Mouse (Mus musculus): ENCODE measurements around the gene Mycn.

Gene Mycn

DNA sequence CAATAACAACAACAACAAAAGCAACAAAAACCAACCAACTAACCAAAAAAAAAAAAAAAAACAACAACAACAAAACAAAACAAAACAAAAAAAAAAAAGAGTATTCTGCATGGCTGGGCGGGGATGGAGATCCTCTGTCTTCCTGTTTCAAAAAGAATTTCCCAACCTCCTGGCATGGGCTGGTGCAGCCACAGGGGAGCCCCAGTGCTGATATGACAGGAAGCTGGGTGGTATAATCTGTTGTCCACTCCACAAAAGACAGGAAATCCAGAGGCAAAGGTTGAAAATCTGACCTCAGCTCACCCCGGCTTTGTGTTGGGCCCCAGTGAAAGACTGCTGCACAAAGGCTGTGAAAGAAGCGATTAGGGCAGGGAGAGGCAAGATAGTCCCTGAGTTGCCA, 17.3 kb downstream of the Mycn start:
- no peak for DNase-seq (ENCODE audit: low spot score)

GRCm38 (mm10) chr12:12920166-12921157, 21.3 kb downstream of the Mycn start:
- no peak for DNase-seq (ENCODE audit: low spot score)

DNA sequence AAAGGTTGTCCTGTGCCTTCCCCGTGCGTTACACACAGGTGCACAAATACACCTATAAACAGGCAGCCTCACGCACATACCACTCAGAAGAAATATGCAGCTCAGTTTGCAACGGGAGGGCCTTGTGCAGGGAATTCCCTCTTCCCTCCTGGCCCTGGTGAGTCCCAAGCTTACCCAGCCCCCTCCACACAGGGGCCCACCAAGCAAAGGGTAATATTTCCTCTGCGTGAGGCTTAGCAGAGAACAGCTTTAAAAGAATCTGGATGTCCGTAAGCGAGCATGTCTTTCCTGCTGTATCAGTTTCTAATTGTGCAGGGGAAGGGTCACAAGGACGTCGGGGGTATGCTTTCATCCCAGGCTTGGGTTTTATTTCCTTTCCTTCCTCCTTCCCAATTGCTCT, 25.4 kb downstream of the Mycn start:
- no peak for DNase-seq (ENCODE audit: low spot score)

- no peak for DNase-seq (ENCODE audit: low spot score)
These were observed 31.2 kb downstream of the Mycn start for GRCm38 (mm10) chr12:12910356-12910979.

- DNase-seq (ENCODE audit: low spot score) = no peak
These were observed 32.0 kb downstream of the Mycn start for GRCm38 (mm10) chr12:12909631-12910277.

DNA sequence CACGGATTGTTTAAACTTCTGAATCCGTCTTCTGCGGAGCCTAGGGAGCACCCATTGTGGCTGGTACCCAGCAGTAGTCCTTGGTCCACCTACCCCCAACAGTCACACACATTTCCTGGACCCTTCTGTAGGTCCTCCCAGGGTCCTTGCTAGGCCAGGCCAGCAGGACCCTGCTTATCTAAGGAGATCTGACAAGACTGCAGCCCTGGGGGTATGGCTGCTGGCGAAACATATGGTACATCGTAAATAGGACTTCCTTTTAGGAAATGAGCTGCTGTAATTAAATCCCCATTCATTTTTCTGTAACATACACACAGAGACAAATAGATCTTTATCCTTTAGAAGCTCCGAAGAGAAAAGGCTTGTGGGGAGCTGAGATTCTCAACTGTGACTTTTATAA, 34.9 kb downstream of the Mycn start:
- no peak for DNase-seq (ENCODE audit: low spot score)

GRCm38 (mm10) chr12:12906321-12906720, 35.4 kb downstream of the Mycn start:
- DNase-seq (ENCODE audit: low spot score) = no peak

GRCm38 (mm10) chr12:12905117-12905516, 36.6 kb downstream of the Mycn start:
- peak; percentile 30 for DNase-seq (ENCODE audit: low spot score)

- DNase-seq (ENCODE audit: low spot score) = peak; percentile 88
These were observed 37.2 kb downstream of the Mycn start for GRCm38 (mm10) chr12:12904512-12904953.

DNA sequence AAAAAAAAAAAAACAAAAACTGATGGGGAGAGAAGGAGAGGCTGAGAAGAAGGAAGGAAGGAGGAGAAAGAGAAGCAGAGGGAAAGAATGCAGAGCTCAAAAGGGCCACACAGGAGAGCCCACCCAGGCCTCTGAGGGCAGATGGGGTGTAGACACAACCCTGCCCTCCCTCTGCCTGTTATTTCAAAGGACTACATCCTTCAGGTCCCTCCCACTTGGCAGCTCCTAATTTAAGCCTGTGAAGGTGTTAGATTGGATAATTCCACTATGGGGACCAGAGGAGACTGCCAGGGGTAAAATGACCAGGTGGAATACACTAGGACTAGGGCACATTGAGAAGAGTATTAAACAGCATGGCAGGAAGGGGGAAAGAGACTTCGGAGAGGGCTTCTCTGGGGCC, 37.6 kb downstream of the Mycn start:
- no peak for DNase-seq (ENCODE audit: low spot score)

- DNase-seq (ENCODE audit: low spot score) = no peak
These were observed 39.3 kb downstream of the Mycn start for GRCm38 (mm10) chr12:12902403-12902802.

DNA sequence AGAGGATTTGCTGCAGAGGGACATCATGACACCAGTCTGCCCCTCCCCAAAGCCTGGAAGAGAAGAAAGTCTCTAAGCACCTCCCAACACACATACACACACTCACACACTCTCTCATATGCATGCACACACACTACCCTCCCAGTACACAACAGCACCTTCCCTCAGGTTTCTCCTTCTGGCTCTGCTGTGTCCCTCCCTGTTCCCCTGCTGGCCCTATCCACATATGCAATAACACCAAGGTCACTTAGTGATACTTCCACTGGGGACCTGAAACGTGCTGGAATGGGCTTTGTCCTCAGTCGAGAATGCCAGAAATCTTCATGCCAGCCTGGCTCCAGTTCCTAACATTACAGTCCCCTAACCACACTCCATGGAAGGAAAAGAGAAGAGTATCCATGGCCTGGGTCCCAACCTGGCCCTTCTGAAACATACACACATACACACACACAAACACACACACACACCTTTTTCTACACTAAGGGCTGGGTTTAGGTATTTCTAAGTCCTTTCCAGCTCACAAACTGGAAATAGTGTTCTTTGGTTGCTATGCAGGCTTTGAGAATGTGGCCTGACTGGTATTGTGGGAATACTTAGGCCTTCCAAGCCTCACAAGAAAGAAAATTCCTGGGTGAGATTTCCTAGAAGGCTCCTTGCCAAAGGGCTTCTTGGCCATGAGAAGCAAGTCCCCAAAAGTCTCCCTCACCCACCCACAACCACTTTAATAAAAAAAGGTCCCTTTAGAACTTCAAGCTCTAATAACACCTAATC, 43.2 kb downstream of the Mycn start:
- no peak for DNase-seq (ENCODE audit: low spot score)

GRCm38 (mm10) chr12:12893986-12894385, 47.7 kb downstream of the Mycn start:
- no peak for DNase-seq (ENCODE audit: low spot score)

DNA sequence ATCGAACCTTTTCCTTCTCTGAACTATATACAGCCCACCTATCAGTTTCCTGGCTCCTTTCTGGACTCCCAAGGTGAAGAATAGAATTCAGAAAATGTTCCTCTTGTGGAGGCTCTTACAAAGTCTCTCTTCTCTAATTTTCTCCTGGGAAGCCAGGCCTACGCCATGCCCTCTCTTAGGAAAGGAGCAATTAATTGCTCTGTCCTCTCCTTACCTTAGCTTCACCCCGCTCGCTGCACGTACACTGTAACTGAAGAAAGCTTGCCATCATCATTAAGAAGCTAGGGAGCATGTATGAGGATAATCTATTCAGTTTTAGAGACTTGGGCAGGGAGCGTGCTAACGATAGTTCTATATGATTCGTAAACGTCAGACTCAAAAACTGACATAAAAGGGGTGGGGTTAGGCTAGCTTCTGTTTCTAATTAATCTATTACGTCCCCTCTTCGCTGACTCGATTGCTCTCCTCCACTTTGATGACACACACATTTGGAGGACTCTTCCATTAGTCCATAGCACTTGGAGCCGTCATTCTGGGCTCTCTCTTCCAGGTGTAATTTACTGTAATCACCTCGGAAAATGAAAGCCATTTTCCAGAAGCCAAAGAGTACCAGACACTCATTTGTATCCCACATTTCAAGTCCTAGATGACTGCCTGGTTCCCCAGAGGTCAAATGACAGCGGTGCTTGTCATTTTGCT, 55.4 kb downstream of the Mycn start:
- DNase-seq (ENCODE audit: low spot score) = no peak
